Mouse (Mus musculus): Measurements from ENCODE around the gene Nr1d1. TPM values are rescaled to one million over a fixed set of nuclear protein-coding genes. Genes with fewer than 3 reads are reported as not detected.

Gene Nr1d1
- polyA plus RNA-seq, 1 experiment: 76.6 TPM

- no peak for DNase-seq (ENCODE audit: low read depth)
Observed at GRCm38 (mm10) chr11:98770096-98770975, 4.8 kb downstream of the Nr1d1 start.

- DNase-seq (ENCODE audit: low read depth): no peak
Observed at GRCm38 (mm10) chr11:98769007-98769954, 5.9 kb downstream of the Nr1d1 start.

GRCm38 (mm10) chr11:98768127-98769006, 6.8 kb downstream of the Nr1d1 start:
- no peak for DNase-seq (ENCODE audit: low read depth)

- DNase-seq (ENCODE audit: low read depth): no peak
Observed at GRCm38 (mm10) chr11:98767713-98768112, 7.4 kb downstream of the Nr1d1 start.

GRCm38 (mm10) chr11:98767276-98767675, 7.9 kb downstream of the Nr1d1 start:
- no peak for DNase-seq (ENCODE audit: low read depth)

GRCm38 (mm10) chr11:98766816-98767215, 8.3 kb downstream of the Nr1d1 start:
- DNase-seq (ENCODE audit: low read depth): no peak

GRCm38 (mm10) chr11:98766346-98766745, 8.8 kb downstream of the Nr1d1 start:
- DNase-seq (ENCODE audit: low read depth): no peak

GRCm38 (mm10) chr11:98765421-98766309, 9.5 kb downstream of the Nr1d1 start:
- no peak for DNase-seq (ENCODE audit: low read depth)

- no peak for DNase-seq (ENCODE audit: low read depth)
Observed at GRCm38 (mm10) chr11:98764746-98765145, 10.4 kb downstream of the Nr1d1 start.

GRCm38 (mm10) chr11:98764091-98764490, 11.0 kb downstream of the Nr1d1 start:
- DNase-seq (ENCODE audit: low read depth): no peak

GRCm38 (mm10) chr11:98763502-98763861, 11.7 kb downstream of the Nr1d1 start:
- DNase-seq (ENCODE audit: low read depth): no peak

GRCm38 (mm10) chr11:98762756-98763501, 12.2 kb downstream of the Nr1d1 start:
- no peak for DNase-seq (ENCODE audit: low read depth)

GRCm38 (mm10) chr11:98761939-98762338, 13.2 kb downstream of the Nr1d1 start:
- no peak for DNase-seq (ENCODE audit: low read depth)

GRCm38 (mm10) chr11:98756711-98757110, 18.4 kb downstream of the Nr1d1 start:
- DNase-seq (ENCODE audit: low read depth): no peak

- no peak for DNase-seq (ENCODE audit: low read depth)
Observed at GRCm38 (mm10) chr11:98755726-98756380, 19.3 kb downstream of the Nr1d1 start.

GRCm38 (mm10) chr11:98754621-98755181, 20.4 kb downstream of the Nr1d1 start:
- DNase-seq (ENCODE audit: low read depth): no peak

GRCm38 (mm10) chr11:98754151-98754620, 20.9 kb downstream of the Nr1d1 start:
- DNase-seq (ENCODE audit: low read depth): no peak

GRCm38 (mm10) chr11:98753264-98753663, 21.9 kb downstream of the Nr1d1 start:
- no peak for DNase-seq (ENCODE audit: low read depth)
